Mouse (Mus musculus) neural tube, embryonic 12.5 days (tissue): ENCODE measurements at regions not wholly inside any gene's neighbourhood (a gene's known extent, or its start where the extent isn't known, plus 50 kb on each side); places are given as distances from the start of the nearest gene placed in this dataset.

ENCODE experiments used
- ATAC-seq: fragments of 200-750 bp; cut with Nextera tagmentation; 2 replicates; pipeline ENCODE4 v1.8.0; 2017; ENCODE audit warnings: low read depth, mild to moderate bottlenecking, moderate TSS enrichment, moderate library complexity; ENCODE audit not compliant: low FRiP score
- H3K27ac ChIP-seq: fragments of 300-500 bp; sonication (generic); 2 replicates; pipeline ENCODE4 v1.5.1; 2016
- H3K27me3 ChIP-seq: fragments of 300-500 bp; sonication (generic); replicated peaks from 2 replicates; pipeline ENCODE4 v1.6.1; 2016; ENCODE audit warnings: mild to moderate bottlenecking
- H3K36me3 ChIP-seq: fragments of 300-500 bp; sonication (generic); 2 replicates; pipeline ENCODE4 v1.6.1; 2016; ENCODE audit warnings: mild to moderate bottlenecking
- H3K4me1 ChIP-seq: fragments of 300-500 bp; sonication (generic); 2 replicates; pipeline ENCODE4 v1.6.1; 2016
- H3K4me2 ChIP-seq: fragments of 300-500 bp; sonication (generic); replicated peaks from 2 replicates; pipeline ENCODE4 v1.6.1; 2016; ENCODE audit warnings: mild to moderate bottlenecking
- H3K4me3 ChIP-seq: fragments of 300-500 bp; sonication (generic); 2 replicates; pipeline ENCODE4 v1.5.1; 2016
- H3K9ac ChIP-seq: fragments of 300-500 bp; sonication (generic); 2 replicates; pipeline ENCODE4 v1.6.1; 2016; ENCODE audit warnings: mild to moderate bottlenecking
- H3K9me3 ChIP-seq: fragments of 300-500 bp; sonication (generic); 2 replicates; pipeline ENCODE4 v1.6.1; 2016; ENCODE audit warnings: mild to moderate bottlenecking
- WGBS: fragments of 180-500 bp; shearing (Covaris S2); methylation state at CpG from one replicate; pipeline ENCODE4 v1.1.7; 2016; 5-methylcytosine and 5-hydroxymethylcytosine counted together

GRCm38 (mm10) chr3:155246628-155247027 is 153.4 kb downstream of the Lrriq3 start:
- no peak overlapping the region for H3K27ac ChIP-seq
- no peaks in the 10 kb centered on the region for H3K27me3 ChIP-seq
- ATAC-seq = no peak
- 84% methylated on average over 1 of the region's 1 CpGs for WGBS
- no peak overlapping the region for H3K9ac ChIP-seq
- H3K4me2 ChIP-seq = no peak overlapping the region
- no peak overlapping the region for H3K4me3 ChIP-seq
- H3K36me3 ChIP-seq = no peaks in the 10 kb centered on the region
- no peaks in the 10 kb centered on the region for H3K9me3 ChIP-seq
- H3K4me1 ChIP-seq = no peaks in the 10 kb centered on the region

GRCm38 (mm10) chr3:155247124-155247523 is 153.9 kb downstream of the Lrriq3 start:
- Histone ChIP-seq H3K9ac (no peak overlapping the region), H3K4me3 (no peak overlapping the region), H3K4me1 (no peaks in the 10 kb centered on the region), H3K4me2 (no peak overlapping the region), H3K36me3 (no peaks in the 10 kb centered on the region), H3K9me3 (no peaks in the 10 kb centered on the region), H3K27me3 (no peaks in the 10 kb centered on the region), H3K27ac (no peak overlapping the region)
- WGBS = 77% methylated on average over 2 of the region's 2 CpGs
- ATAC-seq = no peak

- Histone ChIP-seq H3K4me1 (no peaks in the 10 kb centered on the region), H3K9me3 (no peaks in the 10 kb centered on the region), H3K27ac (no peak overlapping the region), H3K4me3 (no peak overlapping the region), H3K36me3 (no peaks in the 10 kb centered on the region), H3K9ac (no peak overlapping the region), H3K4me2 (no peak overlapping the region), H3K27me3 (no peaks in the 10 kb centered on the region)
- 94% methylated on average over 1 of the region's 1 CpGs for WGBS
- ATAC-seq = no peak
Observed at GRCm38 (mm10) chr3:155247929-155248328, 154.7 kb downstream of the Lrriq3 start.

- Histone ChIP-seq H3K4me3 (no peak overlapping the region), H3K36me3 (no peaks in the 10 kb centered on the region), H3K27me3 (no peaks in the 10 kb centered on the region), H3K27ac (no peak overlapping the region), H3K9me3 (no peaks in the 10 kb centered on the region), H3K9ac (no peak overlapping the region), H3K4me2 (no peak overlapping the region), H3K4me1 (no peaks in the 10 kb centered on the region)
- 91% methylated on average over 2 of the region's 2 CpGs for WGBS
- ATAC-seq = no peak
Observed at GRCm38 (mm10) chr3:155250904-155251303, 157.7 kb downstream of the Lrriq3 start.

DNA sequence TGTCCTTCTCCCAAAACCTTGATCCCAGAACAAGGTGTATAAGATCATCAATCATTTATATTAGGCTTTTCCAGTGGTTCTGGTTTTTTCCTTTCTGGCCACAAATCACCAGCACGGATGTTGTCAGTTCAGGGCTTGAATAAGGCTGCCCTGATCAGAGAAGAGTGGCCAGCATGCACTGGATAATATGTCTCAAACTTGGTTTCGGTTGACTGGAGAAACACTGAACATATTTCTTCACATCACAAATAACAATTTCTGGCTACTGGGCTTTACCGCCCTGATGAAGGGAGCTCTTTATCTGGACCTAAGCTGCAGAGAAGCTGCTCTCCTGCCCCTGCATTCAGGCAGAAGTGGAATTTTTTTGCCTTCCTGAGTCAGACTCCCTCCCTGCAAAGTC is 205.0 kb downstream of the Lrriq3 start:
- Histone ChIP-seq H3K9me3 (no peaks in the 10 kb centered on the region), H3K27ac (no peak overlapping the region), H3K4me1 (no peaks in the 10 kb centered on the region), H3K27me3 (no peaks in the 10 kb centered on the region), H3K4me3 (no peak overlapping the region), H3K9ac (no peak overlapping the region), H3K36me3 (no peaks in the 10 kb centered on the region), H3K4me2 (no peak overlapping the region)
- ATAC-seq = no peak
- WGBS = 76% methylated on average over 3 of the region's 3 CpGs

- Histone ChIP-seq H3K4me1 (no peaks in the 10 kb centered on the region), H3K9ac (no peak overlapping the region), H3K36me3 (no peaks in the 10 kb centered on the region), H3K4me2 (no peak overlapping the region), H3K27ac (no peak overlapping the region), H3K4me3 (no peak overlapping the region), H3K9me3 (no peaks in the 10 kb centered on the region), H3K27me3 (no peaks in the 10 kb centered on the region)
- 0 out of 2 replicates have a peak, but pooled peaks have one; percentile 7 for ATAC-seq
Observed at GRCm38 (mm10) chr3:155298724-155299123, 205.5 kb downstream of the Lrriq3 start.

GRCm38 (mm10) chr3:155322322-155322721 is 229.1 kb downstream of the Lrriq3 start:
- WGBS = 85% methylated on average over 2 of the region's 2 CpGs
- no peak overlapping the region for H3K9ac ChIP-seq
- H3K27me3 ChIP-seq = no peaks in the 10 kb centered on the region
- H3K4me2 ChIP-seq = no peak overlapping the region
- no peaks in the 10 kb centered on the region for H3K4me1 ChIP-seq
- H3K4me3 ChIP-seq = no peak overlapping the region
- no peak overlapping the region for H3K27ac ChIP-seq
- H3K9me3 ChIP-seq = no peaks in the 10 kb centered on the region
- no peaks in the 10 kb centered on the region for H3K36me3 ChIP-seq
- no peak for ATAC-seq

- Histone ChIP-seq H3K27me3 (no peaks in the 10 kb centered on the region), H3K9me3 (no peaks in the 10 kb centered on the region), H3K36me3 (no peaks in the 10 kb centered on the region), H3K4me3 (no peak overlapping the region), H3K4me1 (no peaks in the 10 kb centered on the region), H3K4me2 (no peak overlapping the region), H3K9ac (no peak overlapping the region), H3K27ac (no peak overlapping the region)
- ATAC-seq = no peak
- WGBS = 84% methylated on average over 2 of the region's 2 CpGs
Observed at GRCm38 (mm10) chr3:155329701-155330100, 236.5 kb downstream of the Lrriq3 start.

DNA sequence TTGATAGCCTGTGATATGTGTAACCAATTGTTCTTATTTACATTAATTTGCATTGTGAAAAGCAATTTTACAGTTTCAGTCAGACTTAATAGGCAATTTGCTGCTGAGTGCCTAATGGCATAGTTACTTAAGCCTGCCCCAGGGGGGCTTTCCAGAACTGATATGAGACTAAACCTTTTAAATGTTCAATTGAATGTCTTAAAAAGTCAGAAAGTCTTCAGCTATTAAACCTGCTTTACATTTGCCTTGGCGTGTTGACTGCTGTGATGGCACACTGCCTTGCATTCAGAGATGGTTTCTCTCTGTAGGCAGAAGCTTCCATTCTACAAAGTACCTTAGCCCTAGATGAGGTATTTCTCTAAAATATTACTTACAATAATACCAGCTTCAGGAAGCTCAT is 256.0 kb downstream of the Lrriq3 start:
- Histone ChIP-seq H3K9me3 (no peaks in the 10 kb centered on the region), H3K4me3 (no peak overlapping the region), H3K4me1 (no peaks in the 10 kb centered on the region), H3K36me3 (no peaks in the 10 kb centered on the region), H3K4me2 (no peak overlapping the region), H3K27ac (no peak overlapping the region), H3K9ac (no peak overlapping the region), H3K27me3 (no peaks in the 10 kb centered on the region)
- 0 out of 2 replicates have a peak, but pooled peaks have one; percentile 13 for ATAC-seq
- 82% methylated on average over 1 of the region's 1 CpGs for WGBS

- no peak overlapping the region for H3K4me2 ChIP-seq
- H3K27ac ChIP-seq = no peak overlapping the region
- 86% methylated on average over 2 of the region's 2 CpGs for WGBS
- H3K36me3 ChIP-seq = no peaks in the 10 kb centered on the region
- ATAC-seq = no peak
- H3K9ac ChIP-seq = no peak overlapping the region
- H3K9me3 ChIP-seq = no peaks in the 10 kb centered on the region
- no peaks in the 10 kb centered on the region for H3K27me3 ChIP-seq
- H3K4me1 ChIP-seq = no peaks in the 10 kb centered on the region
- H3K4me3 ChIP-seq = no peak overlapping the region
Observed at GRCm38 (mm10) chr3:155351636-155352035, 258.4 kb downstream of the Lrriq3 start.

DNA sequence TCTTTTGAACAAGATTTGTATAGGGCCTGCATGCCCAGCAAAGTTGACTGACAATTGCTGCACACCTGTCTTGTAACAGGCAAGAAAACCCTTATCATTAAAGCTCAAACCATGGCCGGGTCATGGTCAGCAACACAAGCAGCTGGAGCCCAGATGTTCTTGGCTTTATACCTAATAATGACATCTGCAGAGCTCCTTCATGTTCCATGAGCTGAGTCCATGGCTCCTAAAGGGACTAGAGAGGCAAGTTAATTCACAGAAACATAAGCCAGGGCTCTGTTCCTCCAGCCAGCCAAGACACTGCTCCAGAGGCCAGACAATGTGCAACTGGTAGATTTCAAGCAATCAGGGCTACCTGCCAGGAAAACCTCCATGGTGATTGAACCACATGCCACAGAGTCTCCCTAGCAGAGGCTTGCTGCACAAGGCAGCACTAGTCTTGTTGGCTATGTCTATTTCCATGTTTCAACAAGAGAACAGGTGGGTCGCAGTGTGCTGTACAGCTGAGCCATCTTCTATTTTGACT is 259.1 kb downstream of the Lrriq3 start:
- Histone ChIP-seq H3K4me1 (no peaks in the 10 kb centered on the region), H3K36me3 (no peaks in the 10 kb centered on the region), H3K27me3 (no peaks in the 10 kb centered on the region), H3K27ac (no peak overlapping the region), H3K9ac (no peak overlapping the region), H3K9me3 (no peaks in the 10 kb centered on the region), H3K4me3 (no peak overlapping the region), H3K4me2 (no peak overlapping the region)
- 85% methylated on average over 2 of the region's 2 CpGs for WGBS
- no peak for ATAC-seq

DNA sequence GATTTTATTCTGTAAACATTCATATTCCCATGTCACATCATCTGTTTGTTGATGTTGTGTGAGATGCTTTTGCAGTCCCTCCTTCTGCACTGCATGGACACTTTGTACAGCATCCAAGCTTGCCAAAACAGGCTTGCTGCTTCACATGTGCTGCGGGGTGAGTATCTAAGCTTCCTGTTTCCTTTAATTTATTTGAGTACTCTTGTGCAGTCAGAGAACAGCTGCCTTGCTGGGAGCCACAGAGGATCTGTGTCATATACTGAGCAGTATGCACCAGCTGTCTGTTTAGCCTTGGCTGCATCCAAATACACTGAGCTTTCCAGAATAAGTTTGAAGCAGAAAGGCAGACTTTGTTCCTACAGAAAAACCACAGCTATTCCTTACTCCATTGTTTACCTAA is 267.2 kb downstream of the Lrriq3 start:
- no peak for ATAC-seq
- no peaks in the 10 kb centered on the region for H3K36me3 ChIP-seq
- WGBS = 80% methylated on average over 1 of the region's 1 CpGs

GRCm38 (mm10) chr3:155370716-155371115 is 277.5 kb downstream of the Lrriq3 start:
- Histone ChIP-seq H3K9me3 (no peaks in the 10 kb centered on the region), H3K36me3 (no peaks in the 10 kb centered on the region), H3K4me1 (no peaks in the 10 kb centered on the region), H3K27me3 (no peaks in the 10 kb centered on the region), H3K27ac (no peak overlapping the region), H3K4me2 (no peak overlapping the region), H3K4me3 (no peak overlapping the region), H3K9ac (no peak overlapping the region)
- no peak for ATAC-seq

More for the DNA sequence above, 267.2 kb downstream of the Lrriq3 start:
- H3K4me3 ChIP-seq = no peak overlapping the region
- no peaks in the 10 kb centered on the region for H3K9me3 ChIP-seq
- H3K27me3 ChIP-seq = no peaks in the 10 kb centered on the region
- no peak overlapping the region for H3K4me2 ChIP-seq
- H3K4me1 ChIP-seq = no peaks in the 10 kb centered on the region
- H3K27ac ChIP-seq = no peak overlapping the region
- no peak overlapping the region for H3K9ac ChIP-seq
